Mouse (Mus musculus) naive thymus-derived CD4-positive, alpha-beta T cell, adult 5 months (primary cell): ENCODE results near the gene Gm5142. TPM values are rescaled to one million over a fixed set of nuclear protein-coding genes. Genes with fewer than 3 reads are reported as not detected.

Experiments used
- polyA plus RNA-seq: library from polyadenylated mRNA; unstranded; fragments of 100-300 nt; shearing (Covaris generic); gene quantifications from one replicate; pipeline ENCODE4 v1.2.1, GENCODE M21; 2017

Gm5142 gene
- not detected for polyA plus RNA-seq

GRCm38 (mm10) chr14:59178649-59179048 is at the start of gene Gm5142:
Gm5142 (minus strand) TSS chr14:59178749.

GRCm38 (mm10) chr14:59200711-59201603 is 22.4 kb upstream of the Gm5142 start, which contains the start of gene Rcbtb1:
Rcbtb1 (plus strand) TSS chr14:59201209.

GRCm38 (mm10) chr14:59142793-59143192 is 35.8 kb downstream of the Gm5142 start, which contains the start of gene 1700129C05Rik:
1700129C05Rik (minus strand) TSS chr14:59142893.

Other genes with a start within 250 kb of the Gm5142 start
- gene 1700129C05Rik, start 35.9 kb downstream of the Gm5142 start, polyA plus RNA-seq: not detected
- 85.8 TPM for gene Rcbtb1, start 22.5 kb upstream of the Gm5142 start, polyA plus RNA-seq
- 5.2 TPM for gene Gm6904, start 81.5 kb upstream of the Gm5142 start, polyA plus RNA-seq
- gene Phf11a, start 118.8 kb upstream of the Gm5142 start, polyA plus RNA-seq: 8.4 TPM
- gene Phf11b, start 162.6 kb upstream of the Gm5142 start, polyA plus RNA-seq: 61.2 TPM
- gene Phf11d, start 186.7 kb upstream of the Gm5142 start, polyA plus RNA-seq: 6.8 TPM
- 8.1 TPM for gene Phf11c, start 216.6 kb upstream of the Gm5142 start, polyA plus RNA-seq